Mouse (Mus musculus): Measurements from ENCODE around the gene Traf1.

GRCm38 (mm10) chr2:34987595-34987994 lies 26.0 kb upstream of the Traf1 start:
- TF ChIP-seq MYOD1 (IDR thresholded peaks at IDR 0.05; ENCODE audit: control insufficient read depth in 1 of 3, insufficient read length in 2 of 3, low read depth in 2 of 3) (no peak), E2F4 (IDR thresholded peaks at IDR 0.05; ENCODE audit: insufficient read depth) (no peak), POLR2A (IDR thresholded peaks at IDR 0.05; ENCODE audit: insufficient read length, low read depth) (no peak)

All from myocyte (in vitro differentiated cells).